In genomic region chr19:22386890-22387289, GRCm38 (mm10) we compare ENCODE assay signal across 15 mouse cellular contexts.
"Had no signal": no experiment of that assay in that cellular context is flagged by ENCODE, and none has a peak within 500 bp of the region (broad histone marks: within the 10 kb centered on the region; RNA-seq: fewer than 3 reads in every experiment).

No protein-coding gene starts in this region.

- H3K27me3 ChIP-seq: limb, embryonic 15.5 days; liver, embryonic 12.5 days; neural tube, embryonic 15.5 days had no signal

- H3K4me3 ChIP-seq: layer of hippocampus, adult 2 months; limb, embryonic 15.5 days; liver, embryonic 12.5 days; midbrain, embryonic 10.5 days; myocyte; neural tube, embryonic 15.5 days had no signal

- ATAC-seq: liver, embryonic 12.5 days; lung, postnatal 0 days had no signal

- H3K27ac ChIP-seq: layer of hippocampus, adult 2 months; limb, embryonic 15.5 days; liver, embryonic 12.5 days; midbrain, embryonic 10.5 days; neural tube, embryonic 15.5 days had no signal

- H3K4me1 ChIP-seq: limb, embryonic 15.5 days; liver, embryonic 12.5 days; midbrain, embryonic 10.5 days; neural tube, embryonic 15.5 days had no signal

- DNase-seq: kidney, adult 18-20 months; kidney, postnatal 36 days; lung, postnatal 4 days; midbrain, embryonic 14.5 days; right cerebral cortex, adult 18-20 months; right cerebral cortex, postnatal 25 days; thymus, adult 18-20 months; thymus, postnatal 14 days had no signal

- H3K36me3 ChIP-seq: limb, embryonic 15.5 days; liver, embryonic 12.5 days; midbrain, embryonic 10.5 days; neural tube, embryonic 15.5 days had no signal

- H3K9me3 ChIP-seq: limb, embryonic 15.5 days; liver, embryonic 12.5 days; midbrain, embryonic 10.5 days; neural tube, embryonic 15.5 days had no signal

- H3K9ac ChIP-seq: limb, embryonic 15.5 days; liver, embryonic 12.5 days; neural tube, embryonic 15.5 days had no signal

- H3K4me2 ChIP-seq: limb, embryonic 15.5 days; liver, embryonic 12.5 days; neural tube, embryonic 15.5 days had no signal
